Mouse (Mus musculus) thymus, adult 2 months (tissue): ENCODE measurements around the gene Ppp1r14a. TPM values are rescaled to one million over a fixed set of nuclear protein-coding genes. Genes with fewer than 3 reads are reported as not detected.
A peak's percentile ranks its signal among the peaks of the same experiment; 100 is the strongest.

ENCODE experiments used
- DNase-seq: peaks from one replicate; pipeline ENCODE4 v3.0.0; 2021
- H3K27ac ChIP-seq: fragments of 200-500 bp; 2 replicates; pipeline ENCODE4 v1.5.1; 2012; ENCODE audit warnings: low read length, control low read depth; ENCODE audit not compliant: control insufficient read depth, insufficient read depth
- H3K27me3 ChIP-seq: fragments of 200-500 bp; 2 replicates; pipeline ENCODE4 v1.6.1; 2012; ENCODE audit warnings: mild to moderate bottlenecking, low read length, moderate library complexity, mixed read lengths; ENCODE audit not compliant: control insufficient read depth, insufficient read depth
- H3K36me3 ChIP-seq: fragments of 200-500 bp; 2 replicates; pipeline ENCODE4 v1.6.1; 2012; ENCODE audit warnings: mild to moderate bottlenecking, low read length, moderate library complexity; ENCODE audit not compliant: control insufficient read depth, insufficient read depth
- H3K4me1 ChIP-seq: fragments of 200-500 bp; replicated peaks from 2 replicates; pipeline ENCODE4 v1.6.1; 2012; ENCODE audit warnings: low read length; ENCODE audit not compliant: control insufficient read depth, insufficient read depth
- H3K4me3 ChIP-seq: fragments of 200-500 bp; 2 replicates; pipeline ENCODE4 v1.5.1; 2012; ENCODE audit warnings: mild to moderate bottlenecking, low read length, control low read depth, moderate library complexity; ENCODE audit not compliant: control insufficient read depth, insufficient read depth
- CTCF ChIP-seq: fragments of 200-500 bp; IDR thresholded peaks from 2 replicates; pipeline ENCODE4 v1.5.1; 2012; ENCODE audit warnings: mild to moderate bottlenecking, control low read depth, low read length, moderate library complexity, borderline replicate concordance; ENCODE audit not compliant: control insufficient read depth, poor library complexity, insufficient read depth; ENCODE audit errors: extremely low read depth
- POLR2A ChIP-seq: fragments of 200-500 bp; IDR thresholded peaks from 2 replicates; pipeline ENCODE4 v1.6.1; 2012; ENCODE audit warnings: mild to moderate bottlenecking, low read length, control low read depth, moderate library complexity; ENCODE audit not compliant: control insufficient read depth, poor library complexity, insufficient read depth; ENCODE audit errors: extremely low read depth
- WGBS: fragments of 180-500 bp; shearing (Covaris S2); methylation state at CpG from one replicate; pipeline ENCODE4 v1.1.7; 2018; 5-methylcytosine and 5-hydroxymethylcytosine counted together
- polyA plus RNA-seq: library from polyadenylated mRNA; depleted of rRNA; stranded (reverse); fragments of >200 nt; gene quantifications from 2 replicates; pipeline ENCODE4 v1.2.3, GENCODE M21; 2012

The Ppp1r14a gene
- polyA plus RNA-seq, 1 experiment, result 5.8 TPM

DNA sequence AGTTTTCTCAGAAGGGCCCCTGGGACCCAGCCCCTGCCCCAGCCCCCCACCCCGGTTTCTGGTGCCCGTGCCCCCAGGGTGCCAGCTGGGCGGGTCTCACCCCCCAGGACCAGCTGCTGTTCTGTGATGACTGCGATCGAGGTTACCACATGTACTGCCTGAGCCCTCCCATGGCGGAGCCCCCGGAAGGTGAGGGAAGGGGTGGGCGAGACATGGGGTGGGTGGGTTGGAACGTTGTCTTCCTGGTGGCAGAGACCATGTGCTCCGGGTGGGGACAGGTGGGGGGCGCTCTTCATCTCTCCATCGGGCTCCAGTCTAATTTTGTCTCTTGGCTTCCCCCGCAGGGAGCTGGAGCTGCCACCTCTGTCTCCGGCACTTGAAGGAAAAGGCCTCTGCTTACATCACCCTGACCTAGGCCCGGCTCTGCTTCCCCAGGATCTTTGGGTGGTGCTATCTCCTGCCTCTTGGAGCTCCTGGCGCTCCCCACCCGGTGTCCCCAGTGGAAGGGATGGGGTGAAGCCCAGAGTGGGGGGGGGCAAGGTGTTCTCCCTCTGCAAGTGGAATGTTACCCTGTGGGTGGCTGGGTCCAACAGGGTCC, 27.1 kb downstream of the Ppp1r14a start:
- 80% methylated on average over 17 of the region's 17 CpGs for WGBS
- H3K4me3 ChIP-seq, result no peak overlapping the region
- peaks cover 55% of the 10 kb centered on the region for H3K4me1 ChIP-seq
- no peaks in the 10 kb centered on the region for H3K36me3 ChIP-seq
- no peak for TF ChIP-seq POLR2A
- TF ChIP-seq CTCF, result no peak
- no peak overlapping the region for H3K27ac ChIP-seq
- no peaks in the 10 kb centered on the region for H3K27me3 ChIP-seq
- no peak for DNase-seq

DNA sequence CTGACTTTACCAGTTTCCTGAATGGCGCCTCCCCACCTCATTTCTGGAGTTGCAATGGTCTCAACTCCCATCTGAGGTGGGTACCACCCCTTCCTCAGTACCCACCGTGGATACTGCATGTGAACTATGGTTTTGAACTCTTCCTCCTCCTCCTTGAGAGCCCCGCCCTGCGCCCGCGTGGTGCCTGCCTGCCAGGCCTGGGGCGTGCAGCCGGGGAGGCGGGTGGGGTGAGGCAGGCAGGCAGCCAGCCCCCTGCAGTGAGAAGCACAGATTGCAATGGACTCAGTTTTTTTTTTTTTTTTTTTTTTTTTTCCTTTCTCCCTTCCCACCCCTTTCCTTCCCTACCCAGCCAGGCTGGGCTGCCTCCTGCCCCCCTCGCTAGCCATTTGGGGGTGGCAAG, 27.9 kb downstream of the Ppp1r14a start:
- H3K36me3 ChIP-seq, result no peaks in the 10 kb centered on the region
- 4% methylated on average over 10 of the region's 10 CpGs for WGBS
- 0 out of 2 replicates have a peak, but pooled peaks have one; percentile 38 for TF ChIP-seq CTCF
- no peak for TF ChIP-seq POLR2A
- H3K4me3 ChIP-seq, result no peak overlapping the region
- DNase-seq, result peak; percentile 52
- no peaks in the 10 kb centered on the region for H3K27me3 ChIP-seq
- H3K27ac ChIP-seq, result no peak overlapping the region
- H3K4me1 ChIP-seq, result peaks cover 55% of the 10 kb centered on the region

DNA sequence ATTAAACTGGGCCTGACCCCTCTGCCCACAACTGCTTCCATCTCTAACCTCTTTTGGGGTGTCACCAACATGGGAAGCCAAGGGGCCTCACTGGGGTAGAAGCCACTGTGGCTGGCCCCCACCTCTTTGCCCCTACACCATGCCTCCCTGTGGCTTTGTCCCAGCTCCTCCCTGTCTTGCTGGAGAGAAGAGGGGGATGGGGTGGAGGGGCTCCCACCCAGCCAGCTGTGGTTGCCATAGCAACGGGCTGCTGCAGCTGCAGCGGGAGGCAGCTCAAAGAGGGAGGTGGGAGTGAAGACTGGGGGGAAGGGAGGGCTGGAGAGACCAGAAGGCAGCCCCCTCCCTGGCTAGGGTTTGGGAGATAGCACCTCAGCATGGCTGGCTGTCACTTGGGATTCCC, 28.4 kb downstream of the Ppp1r14a start:
- no peaks in the 10 kb centered on the region for H3K36me3 ChIP-seq
- no peak overlapping the region for H3K4me3 ChIP-seq
- H3K27me3 ChIP-seq, result no peaks in the 10 kb centered on the region
- WGBS, result 0% methylated on average over 2 of the region's 2 CpGs
- TF ChIP-seq CTCF (no peak), POLR2A (no peak)
- no peak overlapping the region for H3K27ac ChIP-seq
- peak; percentile 65 for DNase-seq
- H3K4me1 ChIP-seq, result peaks cover 53% of the 10 kb centered on the region

DNA sequence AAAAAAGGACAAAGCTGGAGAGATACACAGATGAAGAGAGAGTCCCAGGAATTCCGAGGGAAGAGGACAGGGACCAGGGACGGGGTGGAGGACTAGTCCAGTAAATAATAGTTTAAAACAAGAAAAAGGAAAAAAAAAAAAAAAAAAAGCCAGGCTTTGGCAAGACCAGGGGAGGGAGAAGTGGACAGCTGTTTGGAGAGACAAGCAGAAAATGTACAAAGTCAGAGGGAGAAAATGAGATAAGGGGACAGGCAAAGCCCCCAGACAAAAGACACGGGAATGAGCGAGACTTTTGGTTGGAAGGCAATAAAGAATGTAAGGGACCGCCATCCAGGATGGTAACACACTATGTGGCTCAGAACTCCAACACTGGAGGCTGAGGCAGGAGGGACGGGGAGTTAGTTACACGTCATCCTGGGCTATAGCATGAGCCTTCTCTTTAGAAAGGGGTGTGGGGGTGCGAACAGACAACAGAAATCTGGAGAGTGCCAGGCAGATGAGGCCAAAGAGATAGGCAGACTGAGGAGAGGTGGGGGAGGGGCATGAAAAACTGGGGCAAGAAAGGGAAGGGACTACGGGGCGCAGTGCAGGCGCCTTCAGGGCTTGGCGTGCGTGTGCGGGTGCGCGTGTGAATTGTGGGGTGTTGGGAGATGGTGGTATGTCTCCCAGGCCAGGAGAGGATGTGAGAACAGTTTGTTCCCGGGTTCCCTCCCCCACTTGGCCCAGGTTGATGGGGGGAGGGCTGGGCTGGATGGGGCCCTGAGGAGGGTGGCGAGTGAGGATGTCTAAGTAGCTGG, 29.2 kb downstream of the Ppp1r14a start:
- 10% methylated on average over 18 of the region's 18 CpGs for WGBS
- DNase-seq, result peak; percentile 44
- H3K36me3 ChIP-seq, result no peaks in the 10 kb centered on the region
- no peak for TF ChIP-seq CTCF
- H3K27ac ChIP-seq, result no peak overlapping the region
- H3K4me1 ChIP-seq, result peaks cover 47% of the 10 kb centered on the region
- no peaks in the 10 kb centered on the region for H3K27me3 ChIP-seq
- no peak overlapping the region for H3K4me3 ChIP-seq

DNA sequence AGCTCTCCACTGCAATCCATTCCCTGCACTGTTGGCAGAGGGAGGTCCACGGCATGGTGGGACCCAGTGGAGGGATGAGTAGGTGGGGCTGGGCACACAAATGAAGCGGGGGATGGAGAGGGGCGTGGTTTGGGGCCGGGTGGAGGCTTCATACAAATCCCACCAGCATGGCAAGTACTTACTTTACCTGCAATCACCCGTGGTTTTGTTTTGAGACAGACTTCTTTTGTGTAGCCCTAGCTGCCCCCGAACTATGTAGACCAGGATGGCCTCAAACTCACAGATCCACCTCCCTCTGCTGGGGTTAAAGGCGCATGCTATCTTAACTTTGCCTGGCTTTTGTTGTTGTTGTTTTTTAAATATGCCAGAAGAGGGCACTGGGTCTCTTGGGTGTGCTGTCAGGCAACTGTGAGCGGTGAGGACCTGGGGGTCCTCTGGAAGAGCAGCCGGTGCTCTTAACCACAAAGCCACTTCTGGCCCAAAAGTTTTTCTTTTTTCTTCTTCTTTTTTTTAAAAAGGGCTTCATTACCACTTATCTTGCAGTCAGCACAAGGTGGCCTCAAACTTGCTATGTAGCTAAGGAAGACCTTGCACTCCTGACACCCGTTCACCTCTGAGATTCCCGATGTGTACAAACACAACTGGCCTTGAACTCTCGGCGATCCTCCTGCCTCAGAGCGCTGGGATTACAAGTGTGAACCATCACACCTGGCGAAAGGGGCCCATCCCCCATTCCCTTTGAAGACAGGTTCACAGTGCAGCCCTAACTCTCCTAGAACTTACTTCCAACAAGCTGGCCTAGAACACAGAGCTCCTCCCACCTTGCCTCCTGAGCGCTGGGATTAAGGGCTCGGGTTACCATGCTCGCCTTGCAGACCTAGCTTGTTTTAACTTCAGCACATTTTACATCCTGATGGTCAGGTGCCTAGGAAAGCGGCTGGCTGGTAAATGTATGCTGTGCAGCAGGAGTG, 30.5 kb downstream of the Ppp1r14a start:
- Histone ChIP-seq H3K36me3 (no peaks in the 10 kb centered on the region), H3K27ac (peak overlapping the region; percentile 38; the same call in 1 of the 2 replicates), H3K27me3 (no peaks in the 10 kb centered on the region), H3K4me1 (peaks cover 41% of the 10 kb centered on the region), H3K4me3 (no peak overlapping the region)
- 16% methylated on average over 19 of the region's 19 CpGs for WGBS
- TF ChIP-seq POLR2A (no peak), CTCF (no peak)
- DNase-seq, result peak; percentile 46

DNA sequence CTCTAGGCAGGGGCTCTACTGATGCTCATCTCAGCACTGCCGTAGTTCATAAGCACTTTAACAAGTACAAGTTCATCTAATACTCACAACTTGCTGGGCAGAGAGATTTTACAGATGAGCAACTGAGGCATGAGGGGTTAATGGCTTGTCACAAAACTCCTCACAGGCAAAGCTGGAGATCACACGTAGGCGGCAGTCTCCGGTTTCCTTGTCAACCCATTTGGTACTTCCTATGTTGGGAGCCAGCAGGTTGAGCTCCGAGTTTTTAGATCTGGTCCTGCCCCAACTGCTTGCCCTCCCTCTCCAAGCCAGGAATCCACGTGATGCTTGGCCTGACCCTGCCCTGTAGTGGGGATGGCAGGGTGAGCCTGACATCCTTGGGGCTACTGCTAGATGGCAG, 38.0 kb downstream of the Ppp1r14a start:
- 93% methylated on average over 6 of the region's 6 CpGs for WGBS
- H3K27ac ChIP-seq, result no peak overlapping the region
- no peaks in the 10 kb centered on the region for H3K36me3 ChIP-seq
- DNase-seq, result no peak
- H3K4me3 ChIP-seq, result no peak overlapping the region
- no peak for TF ChIP-seq CTCF
- no peaks in the 10 kb centered on the region for H3K4me1 ChIP-seq
- H3K27me3 ChIP-seq, result no peaks in the 10 kb centered on the region
